Mouse (Mus musculus) erythroblast, embryonic 14.5 days (primary cell): ENCODE measurements around the gene Gm17428. TPM values are rescaled to one million over a fixed set of nuclear protein-coding genes. Genes with fewer than 3 reads are reported as not detected.

Experiments
- H3K27me3 ChIP-seq: 2 replicates; pipeline ENCODE4 v1.6.1; 2012; ENCODE audit warnings: inconsistent platforms; ENCODE audit not compliant: control insufficient read depth
- H3K36me3 ChIP-seq: 2 replicates; pipeline ENCODE4 v1.6.1; 2012; ENCODE audit warnings: mild to moderate bottlenecking, inconsistent platforms; ENCODE audit not compliant: control insufficient read depth
- H3K4me1 ChIP-seq: 2 replicates; pipeline ENCODE4 v1.6.1; 2012; ENCODE audit warnings: inconsistent platforms; ENCODE audit not compliant: control insufficient read depth
- H3K4me3 ChIP-seq: replicated peaks from 2 replicates; pipeline ENCODE3; 2012; ENCODE audit warnings: moderate library complexity, mild to moderate bottlenecking, inconsistent platforms
- H3K9me3 ChIP-seq: 2 replicates; pipeline ENCODE4 v1.6.1; 2012; ENCODE audit warnings: low read length, inconsistent platforms, mixed read lengths; ENCODE audit not compliant: control insufficient read depth
- GATA1 ChIP-seq: IDR thresholded peaks from 2 replicates; pipeline ENCODE4 v1.6.1; 2012; ENCODE audit warnings: low read length, inconsistent platforms, mixed read lengths
- TAL1 ChIP-seq: IDR thresholded peaks from 3 replicates; pipeline ENCODE4 v1.6.1; 2012; ENCODE audit warnings: low read length, inconsistent platforms, mixed read lengths
- polyA plus RNA-seq: library from polyadenylated mRNA; stranded (reverse); fragments of >175 nt; gene quantifications from 2 replicates; pipeline ENCODE4 v1.2.3, GENCODE M21; 2012

Gene Gm17428
- polyA plus RNA-seq, 1 experiment = not detected

DNA sequence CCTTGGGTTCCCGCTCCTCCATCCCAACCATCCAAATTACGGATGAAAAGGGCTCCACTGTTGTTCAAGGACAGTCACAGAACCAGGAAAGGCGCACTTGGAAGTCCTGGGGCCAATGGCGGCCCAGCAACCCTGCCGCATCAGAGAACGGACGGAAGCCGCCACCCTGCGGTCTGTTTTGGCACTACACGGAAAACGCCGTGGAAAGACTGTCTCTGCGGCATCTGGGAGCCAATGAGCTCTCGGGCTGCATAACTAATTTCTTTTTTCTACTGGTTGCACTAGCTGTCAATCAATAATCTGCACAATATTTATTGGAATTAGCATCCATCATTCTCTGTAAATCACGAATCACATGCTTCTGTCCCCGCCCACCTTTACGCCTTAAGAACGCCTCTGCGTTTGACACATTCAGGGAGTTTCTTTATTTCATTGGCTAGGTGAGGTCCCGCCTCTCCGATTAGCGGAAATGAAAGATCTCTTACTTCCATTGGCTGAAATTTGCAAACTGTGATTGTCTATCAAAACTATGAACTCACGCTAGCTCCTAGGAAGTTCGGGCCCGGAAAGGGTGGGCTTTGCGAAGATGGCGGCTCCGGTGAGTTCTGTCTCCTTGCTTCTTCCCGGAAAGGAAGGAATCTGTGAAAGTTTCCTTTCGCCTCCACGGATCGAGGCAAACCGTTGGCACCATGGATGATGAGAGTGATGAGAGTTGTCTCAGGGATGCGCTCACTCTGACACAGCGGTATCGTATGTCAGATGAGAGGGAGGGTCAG is 38.4 kb downstream of the Gm17428 start, which contains the start of gene Ngdn:
Ngdn (plus strand) TSS at position 464 of the 776 bp plus-strand sequence.
- TF ChIP-seq GATA1 (no peak), TAL1 (no peak)
- H3K36me3 ChIP-seq = peaks cover 25% of the 10 kb centered on the region
- H3K4me3 ChIP-seq = peak within 1 kb of the TSS; percentile 78

DNA sequence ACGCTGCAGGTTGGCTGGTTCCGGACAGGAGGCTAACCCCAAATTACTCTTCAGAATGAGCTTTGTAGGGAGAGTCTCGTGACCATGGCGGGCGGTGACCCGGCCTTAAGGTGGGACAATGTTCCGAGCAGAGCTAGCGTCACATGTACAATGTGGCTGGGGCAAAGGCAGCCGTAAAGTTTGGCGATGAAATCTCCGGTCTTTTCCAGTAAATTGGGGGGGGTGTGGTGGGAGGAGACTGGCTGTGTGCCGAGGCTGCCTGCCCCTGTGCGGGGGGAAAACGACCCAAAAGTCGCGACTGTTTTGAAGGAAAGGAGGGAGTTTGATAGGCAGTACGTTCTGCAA is 39.0 kb downstream of the Gm17428 start:
- Histone ChIP-seq H3K4me3 (peak overlapping the region; percentile 78), H3K9me3 (no peaks in the 10 kb centered on the region), H3K4me1 (peaks cover 28% of the 10 kb centered on the region), H3K36me3 (peaks cover 30% of the 10 kb centered on the region), H3K27me3 (no peaks in the 10 kb centered on the region)
- no peak for TF ChIP-seq TAL1
- no peak for TF ChIP-seq GATA1

More for the DNA sequence above, 38.4 kb downstream of the Gm17428 start, which contains the start of gene Ngdn:
- peaks cover 28% of the 10 kb centered on the region for H3K4me1 ChIP-seq
- no peaks in the 10 kb centered on the region for H3K27me3 ChIP-seq
- H3K9me3 ChIP-seq = no peaks in the 10 kb centered on the region

DNA sequence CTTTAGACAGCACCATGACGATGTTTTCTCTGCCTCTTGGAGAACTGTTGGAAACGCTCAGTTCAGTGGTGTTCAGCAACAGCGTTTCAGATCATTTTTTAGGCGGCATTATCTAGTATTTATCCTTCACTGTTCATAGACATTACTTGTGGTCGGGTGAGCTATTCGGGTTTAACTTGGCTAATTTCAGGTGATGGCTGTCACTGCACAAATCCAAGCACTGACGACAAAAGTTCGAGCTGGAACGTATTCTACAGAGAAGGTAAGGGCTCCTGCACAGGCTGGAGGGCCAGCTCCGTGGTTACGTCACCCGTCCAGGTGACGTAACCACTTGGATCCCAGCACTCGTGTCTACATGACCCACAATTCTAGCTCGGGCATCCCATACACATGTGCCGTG is 40.1 kb downstream of the Gm17428 start:
- Histone ChIP-seq H3K9me3 (no peaks in the 10 kb centered on the region), H3K36me3 (peaks cover 42% of the 10 kb centered on the region), H3K4me3 (no peak overlapping the region), H3K4me1 (peaks cover 28% of the 10 kb centered on the region), H3K27me3 (no peaks in the 10 kb centered on the region)
- no peak for TF ChIP-seq TAL1
- no peak for TF ChIP-seq GATA1

DNA sequence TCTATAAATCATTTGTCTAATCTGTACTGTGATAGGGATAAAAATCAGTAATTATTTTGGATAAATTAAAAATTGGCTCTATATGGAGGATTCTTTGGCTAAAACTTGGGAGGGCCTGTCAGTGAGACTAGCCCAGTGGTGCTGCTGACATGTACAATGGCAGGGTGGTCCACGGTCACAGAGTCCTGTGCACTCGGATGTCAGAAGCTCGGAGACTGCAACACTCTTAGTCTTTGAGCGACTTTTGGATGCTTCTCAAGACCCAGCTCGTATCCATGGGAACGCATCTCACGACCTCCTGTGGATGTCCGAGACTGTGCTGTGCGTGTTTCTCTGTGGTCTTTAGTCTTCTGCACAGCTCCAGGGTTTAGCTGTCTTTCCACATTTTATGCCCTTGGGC is 43.7 kb downstream of the Gm17428 start:
- no peak for TF ChIP-seq GATA1
- no peak for TF ChIP-seq TAL1
- Histone ChIP-seq H3K4me3 (no peak overlapping the region), H3K36me3 (peaks cover 73% of the 10 kb centered on the region), H3K9me3 (no peaks in the 10 kb centered on the region), H3K27me3 (no peaks in the 10 kb centered on the region), H3K4me1 (peaks cover 18% of the 10 kb centered on the region)

DNA sequence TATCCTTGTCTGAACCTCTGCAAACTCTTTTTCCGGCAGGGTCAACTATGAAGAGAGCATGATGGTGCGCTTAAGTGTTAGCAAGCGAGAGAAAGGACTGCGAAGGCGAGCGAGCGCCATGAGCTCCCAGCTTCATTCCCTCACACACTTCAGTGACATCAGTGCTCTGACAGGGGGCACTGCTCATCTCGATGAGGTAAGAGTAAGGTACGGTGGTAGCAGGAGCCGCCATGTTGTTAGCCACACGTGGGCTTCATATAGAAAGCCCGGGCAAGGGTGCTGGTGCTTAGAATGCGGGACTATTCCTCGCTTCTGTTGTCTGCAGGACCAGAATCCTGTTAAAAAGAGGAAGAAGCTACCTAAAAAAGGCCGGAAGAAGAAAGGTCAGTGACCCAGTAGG is 46.3 kb downstream of the Gm17428 start:
- Histone ChIP-seq H3K9me3 (no peaks in the 10 kb centered on the region), H3K4me1 (0 out of 2 replicates have a peak, but pooled peaks cover 1% of the 10 kb centered on the region), H3K36me3 (peaks cover 66% of the 10 kb centered on the region), H3K27me3 (no peaks in the 10 kb centered on the region), H3K4me3 (no peak overlapping the region)
- TF ChIP-seq TAL1 (no peak), GATA1 (no peak)

DNA sequence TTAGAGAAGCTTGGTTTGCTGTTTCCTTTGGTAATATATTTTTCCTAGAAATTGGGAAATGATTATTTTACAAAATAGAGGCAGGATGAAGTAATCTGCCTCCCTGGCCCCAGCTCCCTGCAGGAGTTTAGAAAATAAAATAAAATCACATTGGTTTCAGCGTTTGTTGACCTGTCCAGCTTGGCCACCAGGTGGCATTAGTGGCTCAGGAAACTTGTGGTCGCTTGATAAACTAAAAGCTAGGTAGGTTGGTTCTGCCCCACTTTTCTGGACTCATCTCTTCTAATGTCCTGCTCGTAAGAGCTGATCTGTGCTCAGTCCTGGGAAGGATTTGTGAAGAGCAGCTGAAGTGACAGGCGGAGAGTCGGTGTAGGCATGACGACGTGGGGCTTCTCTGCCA is 47.5 kb downstream of the Gm17428 start:
- TF ChIP-seq GATA1 (no peak), TAL1 (no peak)
- Histone ChIP-seq H3K27me3 (no peaks in the 10 kb centered on the region), H3K4me1 (peaks cover 12% of the 10 kb centered on the region), H3K9me3 (no peaks in the 10 kb centered on the region), H3K36me3 (peaks cover 62% of the 10 kb centered on the region), H3K4me3 (no peak overlapping the region)

DNA sequence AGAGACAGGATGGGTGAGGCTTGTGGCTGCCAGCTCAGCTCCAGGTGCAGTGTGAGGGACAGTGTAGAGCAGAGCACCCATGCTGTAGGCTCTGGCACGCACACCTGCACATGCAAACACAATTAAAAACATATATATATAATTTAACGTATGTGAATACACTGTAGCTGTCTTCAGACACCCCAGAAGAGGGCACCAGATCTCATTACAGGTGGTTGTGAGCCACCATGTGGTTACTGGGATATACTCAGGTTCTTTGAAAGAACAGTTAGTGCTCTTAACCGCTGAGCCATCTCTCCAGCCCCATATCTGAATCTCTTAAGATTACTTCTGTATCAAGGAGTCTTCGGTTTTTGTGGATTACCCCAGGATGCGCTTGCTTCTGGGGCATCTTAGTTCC is 48.8 kb downstream of the Gm17428 start:
- H3K4me1 ChIP-seq = peaks cover 18% of the 10 kb centered on the region
- H3K9me3 ChIP-seq = no peaks in the 10 kb centered on the region
- TF ChIP-seq TAL1 = no peak
- TF ChIP-seq GATA1 = no peak
- H3K4me3 ChIP-seq = no peak overlapping the region
- H3K36me3 ChIP-seq = peaks cover 50% of the 10 kb centered on the region
- no peaks in the 10 kb centered on the region for H3K27me3 ChIP-seq

Other genes with a start within 250 kb of the Gm17428 start
- gene Slc7a8, start 195.0 kb upstream of the Gm17428 start, polyA plus RNA-seq = 0.25 TPM in 2 replicates
- gene Rnf212b, start 162.8 kb upstream of the Gm17428 start, polyA plus RNA-seq = not detected in 2 replicates
- gene Homez, start 106.0 kb upstream of the Gm17428 start, polyA plus RNA-seq = not detected in 2 replicates
- gene Ppp1r3e, start 99.4 kb upstream of the Gm17428 start, polyA plus RNA-seq = 0.02 TPM in 1 of 2 replicates, not detected in the other
- gene Bcl2l2, start 93.6 kb upstream of the Gm17428 start, polyA plus RNA-seq = 0.66 and 0.95 TPM in 2 replicates
- 0.05 and 0.14 TPM in 2 replicates for gene Gm20521, start 93.5 kb upstream of the Gm17428 start, polyA plus RNA-seq
- 27.8 and 29.0 TPM in 2 replicates for gene Pabpn1, start 84.4 kb upstream of the Gm17428 start, polyA plus RNA-seq
- 0.01 TPM in 1 of 2 replicates, not detected in the other for gene Slc22a17, start 63.8 kb upstream of the Gm17428 start, polyA plus RNA-seq
- gene Efs, start 50.8 kb upstream of the Gm17428 start, polyA plus RNA-seq = 0.05 TPM in 1 of 2 replicates, not detected in the other
- gene Il25, start 44.2 kb upstream of the Gm17428 start, polyA plus RNA-seq = not detected in 2 replicates
- not detected in 2 replicates for gene Cmtm5, start 40.7 kb upstream of the Gm17428 start, polyA plus RNA-seq
- not detected in 2 replicates for gene Myh6, start 10.0 kb upstream of the Gm17428 start, polyA plus RNA-seq
- not detected in 2 replicates for gene Myh7, start 17.7 kb downstream of the Gm17428 start, polyA plus RNA-seq
- gene Ngdn, start 38.5 kb downstream of the Gm17428 start, polyA plus RNA-seq = 2.8 and 3.1 TPM in 2 replicates
- gene Zfhx2, start 115.4 kb downstream of the Gm17428 start, polyA plus RNA-seq = 0.06 TPM in 2 replicates
- 0.02 and 0.04 TPM in 2 replicates for gene Thtpa, start 117.9 kb downstream of the Gm17428 start, polyA plus RNA-seq
- gene Ap1g2, start 129.7 kb downstream of the Gm17428 start, polyA plus RNA-seq = 1.7 and 2.4 TPM in 2 replicates
- 0.02 TPM in 1 of 2 replicates, not detected in the other for gene Jph4, start 140.0 kb downstream of the Gm17428 start, polyA plus RNA-seq
- not detected in 2 replicates for gene Dhrs2, start 245.1 kb downstream of the Gm17428 start, polyA plus RNA-seq